Mouse (Mus musculus): ENCODE measurements around the gene Cops9. TPM values are rescaled to one million over a fixed set of nuclear protein-coding genes. Genes with fewer than 3 reads are reported as not detected.
A peak's percentile ranks its signal among the peaks of the same experiment; 100 is the strongest.

The Cops9 gene
- total and polyA plus RNA-seq, 3 experiments, result 168 to 209 (median 185) TPM

DNA sequence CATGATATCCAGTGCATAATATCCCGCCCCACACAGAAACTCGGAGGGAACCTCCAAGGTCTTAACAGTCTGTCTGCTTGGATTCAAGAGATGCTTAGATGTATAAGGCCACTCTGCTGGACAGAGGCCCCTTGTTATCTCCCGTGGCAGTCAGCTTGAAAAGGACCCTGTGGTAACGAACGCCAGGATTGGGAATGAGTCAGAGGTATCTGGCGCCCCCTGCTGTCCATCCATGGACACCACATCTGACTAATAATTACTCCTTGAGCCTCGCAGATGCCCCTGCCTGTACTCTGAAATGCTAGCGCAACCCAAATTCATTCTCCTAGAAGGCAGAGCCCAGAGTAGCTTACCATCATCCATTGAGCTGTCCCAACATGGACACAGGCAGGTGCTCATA is 6.0 kb upstream of the Cops9 start (continued):
- TF ChIP-seq JUND (conservative IDR thresholded peaks at IDR 0.05; ENCODE audit: low read depth, low read length) (0 out of 2 replicates have a peak, but pooled peaks have one; percentile 8), ZC3H11A (IDR thresholded peaks at IDR 0.05; ENCODE audit: low read depth, low read length) (0 out of 2 replicates have a peak, but pooled peaks have one; percentile 1), ZNF384 (IDR thresholded peaks at IDR 0.05; ENCODE audit: low read depth, low read length) (no peak), GABPA (IDR thresholded peaks at IDR 0.05; ENCODE audit: insufficient replicate concordance, low read depth, low read length) (no peak), ZMIZ1 (IDR thresholded peaks at IDR 0.05; ENCODE audit: low read depth, low read length) (no peak), ELF1 (IDR thresholded peaks at IDR 0.05; ENCODE audit: low read depth, low read length) (no peak), CHD1 (IDR thresholded peaks at IDR 0.05; ENCODE audit: low read depth, low read length) (no peak), CHD2 (IDR thresholded peaks at IDR 0.05; ENCODE audit: low read length) (no peak), POLR2A (IDR thresholded peaks at IDR 0.05; ENCODE audit: low read depth, low read length) (no peak), MAFK (IDR thresholded peaks at IDR 0.05; ENCODE audit: insufficient replicate concordance, low read length) (no peak), MAX (IDR thresholded peaks at IDR 0.05; ENCODE audit: low read length) (no peak), MAZ (IDR thresholded peaks at IDR 0.05; ENCODE audit: low read depth, low read length) (no peak), TCF12 (IDR thresholded peaks at IDR 0.05; ENCODE audit: low read depth, low read length) (no peak), RCOR1 (conservative IDR thresholded peaks at IDR 0.05; ENCODE audit: low read depth, low read length) (no peak), ETS1 (conservative IDR thresholded peaks at IDR 0.05; ENCODE audit: low read depth, low read length) (no peak)

GRCm38 (mm10) chr1:92647026-92647425 is 5.2 kb upstream of the Cops9 start:
- H3K4me2 ChIP-seq (ENCODE audit: insufficient read depth, low read depth, poor library complexity, severe bottlenecking), result no peak overlapping the region
- H3K27ac ChIP-seq (ENCODE audit: insufficient read depth, low read depth), result no peak overlapping the region
- H3K36me3 ChIP-seq (replicated peaks in 1 of 2; ENCODE audit: control insufficient read depth in 1 of 2, insufficient read depth in 1 of 2, low read length in 1 of 2), result no peaks in the 10 kb centered on the region
- TF ChIP-seq ELF1 (IDR thresholded peaks at IDR 0.05; ENCODE audit: low read depth, low read length) (no peak), USF2 (conservative IDR thresholded peaks at IDR 0.05; ENCODE audit: low read depth, low read length) (no peak), MYC (IDR thresholded peaks at IDR 0.05; ENCODE audit: low read depth, low read length) (no peak), NRF1 (IDR thresholded peaks at IDR 0.05; ENCODE audit: low read depth, low read length) (no peak), IRF4 (IDR thresholded peaks at IDR 0.05; ENCODE audit: low read depth, low read length) (no peak)
- peaks cover 5 to 15% of the 10 kb centered on the region in 2 experiments; a peak in 3 of 4 replicates for H3K4me1 ChIP-seq (ENCODE audit: control insufficient read depth in 1 of 2, insufficient read depth in 2 of 2)
- peaks cover 62% of the 10 kb centered on the region for H3K27me3 ChIP-seq (replicated peaks)
- H3K4me3 ChIP-seq (replicated peaks in 1 of 3; ENCODE audit: low read depth in 2 of 3, low read length in 2 of 3, poor library complexity in 1 of 3), result no peak overlapping the region
- no peak for DNase-seq (ENCODE audit: extremely low read depth)
- H3K79me2 ChIP-seq (replicated peaks; ENCODE audit: control insufficient read depth, extremely low read depth, insufficient read depth, poor library complexity, severe bottlenecking), result no peaks in the 10 kb centered on the region
- dilution Hi-C loops (cut with MboI; ENCODE audit: extremely low pct_ligation_motif_present, extremely low pct_unique_long_range_greater_than_20kb, low sequenced_read_pairs) (no loop called here), in situ Hi-C loops (cut with MboI; ENCODE audit: low pct_ligation_motif_present, low pct_unique_long_range_greater_than_20kb, low sequenced_read_pairs) (no loop called here)
- no peak overlapping the region for H3K9ac ChIP-seq (ENCODE audit: insufficient read depth, low read depth)
- H3K9me3 ChIP-seq (replicated peaks; ENCODE audit: low read length), result no peaks in the 10 kb centered on the region

DNA sequence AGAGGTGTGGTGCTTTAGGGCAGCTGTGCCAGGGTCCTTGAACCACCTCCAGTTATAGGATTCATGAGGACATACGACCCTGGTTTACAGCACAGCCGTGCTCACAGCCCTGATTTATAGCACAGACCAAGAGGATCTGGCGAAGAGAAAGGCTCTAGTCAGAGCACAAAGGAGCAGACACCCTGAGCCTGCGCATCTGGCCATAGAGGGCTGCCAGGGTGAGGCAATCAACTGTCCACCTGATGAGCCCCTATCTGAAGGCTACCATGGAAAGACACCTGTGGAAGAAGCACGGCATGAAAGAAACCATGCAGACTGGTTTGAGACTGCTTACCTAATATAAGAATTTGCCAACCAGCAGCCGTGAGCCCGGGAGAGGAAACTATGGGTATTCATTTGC is 4.8 kb upstream of the Cops9 start:
- Histone ChIP-seq H3K4me1 (ENCODE audit: control insufficient read depth in 1 of 2, insufficient read depth in 2 of 2) (peaks cover 5 to 15% of the 10 kb centered on the region in 2 experiments; a peak in 3 of 4 replicates), H3K27me3 (replicated peaks) (peaks cover 58% of the 10 kb centered on the region), H3K36me3 (replicated peaks in 1 of 2; ENCODE audit: control insufficient read depth in 1 of 2, insufficient read depth in 1 of 2, low read length in 1 of 2) (no peaks in the 10 kb centered on the region), H3K4me2 (ENCODE audit: insufficient read depth, low read depth, poor library complexity, severe bottlenecking) (no peak overlapping the region), H3K27ac (ENCODE audit: insufficient read depth, low read depth) (no peak overlapping the region), H3K4me3 (replicated peaks in 1 of 3; ENCODE audit: low read depth in 2 of 3, low read length in 2 of 3, poor library complexity in 1 of 3) (no peak overlapping the region), H3K79me2 (replicated peaks; ENCODE audit: control insufficient read depth, extremely low read depth, insufficient read depth, poor library complexity, severe bottlenecking) (peaks cover under 1% of the 10 kb centered on the region; the same call in 1 of the 2 replicates), H3K9me3 (replicated peaks; ENCODE audit: low read length) (no peaks in the 10 kb centered on the region), H3K9ac (ENCODE audit: insufficient read depth, low read depth) (no peak overlapping the region)
- TF ChIP-seq RAD21 (IDR thresholded peaks at IDR 0.05; ENCODE audit: low read depth, low read length), result no peak
- TF ChIP-seq USF2 (conservative IDR thresholded peaks at IDR 0.05; ENCODE audit: low read depth, low read length), result no peak
- TF ChIP-seq MEF2A (IDR thresholded peaks at IDR 0.05; ENCODE audit: borderline replicate concordance, low read depth, low read length), result no peak
- no peak for DNase-seq (ENCODE audit: extremely low read depth)
- dilution Hi-C loops (cut with MboI; ENCODE audit: extremely low pct_ligation_motif_present, extremely low pct_unique_long_range_greater_than_20kb, low sequenced_read_pairs) (no loop called here), in situ Hi-C loops (cut with MboI; ENCODE audit: low pct_ligation_motif_present, low pct_unique_long_range_greater_than_20kb, low sequenced_read_pairs) (no loop called here)

Measured in CH12.LX (cell line).